Mouse (Mus musculus) neural tube, embryonic 11.5 days (tissue): ENCODE measurements around the gene Arid3b. TPM values are rescaled to one million over a fixed set of nuclear protein-coding genes. Genes with fewer than 3 reads are reported as not detected.
A peak's percentile ranks its signal among the peaks of the same experiment; 100 is the strongest.
"Not testable (repeated sequence)": the region's sequence is repeated elsewhere in the genome, so short reads cannot be mapped to it uniquely, and the experiment has no call there.

Experiments
- ATAC-seq: fragments of 200-750 bp; cut with Nextera tagmentation; 2 replicates; pipeline ENCODE4 v1.8.0; 2017; ENCODE audit warnings: moderate number of reproducible peaks, mild to moderate bottlenecking, moderate TSS enrichment, moderate library complexity; ENCODE audit not compliant: insufficient read depth, low FRiP score, low TSS enrichment
- DNase-seq: peaks from one replicate; pipeline ENCODE4 v3.0.0-alpha.2; 2015; ENCODE audit warnings: low spot score
- H3K27ac ChIP-seq: fragments of 300-500 bp; sonication (generic); 2 replicates; pipeline ENCODE4 v1.5.1; 2014; ENCODE audit warnings: low read depth, mild to moderate bottlenecking, low read length
- H3K27me3 ChIP-seq: fragments of 300-500 bp; sonication (generic); 2 replicates; pipeline ENCODE4 v1.6.1; 2014; ENCODE audit warnings: mild to moderate bottlenecking, low read length, mixed read lengths; ENCODE audit not compliant: control insufficient read depth, insufficient read depth
- H3K36me3 ChIP-seq: fragments of 300-500 bp; sonication (generic); 2 replicates; pipeline ENCODE4 v1.6.1; 2014; ENCODE audit warnings: mild to moderate bottlenecking, low read length, moderate library complexity, mixed read lengths; ENCODE audit not compliant: control insufficient read depth, insufficient read depth
- H3K4me1 ChIP-seq: fragments of 300-500 bp; sonication (generic); 2 replicates; pipeline ENCODE4 v1.6.1; 2014; ENCODE audit warnings: low read length, mixed read lengths; ENCODE audit not compliant: control insufficient read depth, insufficient read depth
- H3K4me2 ChIP-seq: fragments of 300-500 bp; sonication (generic); 2 replicates; pipeline ENCODE4 v1.6.1; 2014; ENCODE audit warnings: low read depth, mild to moderate bottlenecking, moderate library complexity
- H3K4me3 ChIP-seq: fragments of 300-500 bp; sonication (generic); 2 replicates; pipeline ENCODE4 v1.5.1; 2014; ENCODE audit warnings: low read depth, low read length
- H3K9ac ChIP-seq: fragments of 300-500 bp; sonication (generic); 2 replicates; pipeline ENCODE4 v1.6.1; 2014; ENCODE audit warnings: mild to moderate bottlenecking, low read length
- H3K9me3 ChIP-seq: fragments of 300-500 bp; sonication (generic); 2 replicates; pipeline ENCODE4 v1.6.1; 2016; ENCODE audit warnings: low read length; ENCODE audit not compliant: control insufficient read depth
- WGBS: fragments of 180-500 bp; shearing (Covaris S2); extraction: QIAGEN DNeasy Blood & Tissue Kit; methylation state at CpG from one replicate; pipeline ENCODE4 v1.1.7; 2014; 5-methylcytosine and 5-hydroxymethylcytosine counted together
- polyA plus RNA-seq: library from polyadenylated mRNA; unstranded; fragments of >200 nt; fragmentation: Nextera tagmentation; extraction: Ambion mirVana; gene quantifications from 2 replicates; pipeline ENCODE4 v1.2.1, GENCODE M21; 2014

The Arid3b gene
- 25.7 and 25.8 TPM in 2 replicates for polyA plus RNA-seq

DNA sequence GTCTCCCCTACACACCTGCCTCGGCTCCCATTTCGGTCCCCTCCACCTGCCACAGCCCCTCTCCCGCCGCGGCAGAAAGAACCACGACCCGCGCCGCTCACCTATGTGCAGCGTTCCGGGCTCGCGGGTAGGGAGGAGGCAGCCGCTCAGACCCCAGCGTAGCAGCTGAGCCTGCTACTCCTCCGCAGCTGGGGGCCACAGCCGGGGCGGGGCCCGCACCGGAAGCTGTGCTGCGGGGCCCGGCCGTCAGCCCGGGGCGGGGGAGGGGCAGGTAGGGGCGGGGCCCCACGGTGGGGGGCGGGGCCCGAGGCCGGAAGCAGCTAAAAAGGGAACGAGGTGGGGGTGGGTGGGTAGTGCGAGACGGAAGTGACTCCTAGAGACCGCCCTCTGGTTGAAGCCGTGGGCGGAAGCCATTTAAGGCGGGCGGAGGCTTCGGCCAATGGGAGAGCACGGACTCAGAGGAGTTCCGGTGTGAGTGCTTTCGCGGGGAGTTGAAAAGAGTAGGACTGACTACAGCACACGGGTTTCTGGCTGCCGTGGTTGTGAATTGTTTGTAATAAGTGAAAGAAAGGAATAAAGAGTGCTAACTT, at the start of gene Arid3b:
Arid3b (minus strand) TSS at position 213 of the 590 bp plus-strand sequence.
- Histone ChIP-seq H3K4me1 (peaks cover 8% of the 10 kb centered on the region), H3K9ac (peak within 1 kb of the TSS; percentile 52), H3K4me3 (peak within 1 kb of the TSS; percentile 66), H3K27me3 (no peaks in the 10 kb centered on the region), H3K36me3 (no peaks in the 10 kb centered on the region), H3K27ac (peak within 1 kb of the TSS; percentile 49; the same call in 1 of the 2 replicates), H3K9me3 (no peaks in the 10 kb centered on the region), H3K4me2 (peak within 1 kb of the TSS; percentile 60)
- WGBS = under 1% methylated on average over 45 of the region's 45 CpGs
- DNase-seq (peak; percentile 96), ATAC-seq (peak; percentile 99)

DNA sequence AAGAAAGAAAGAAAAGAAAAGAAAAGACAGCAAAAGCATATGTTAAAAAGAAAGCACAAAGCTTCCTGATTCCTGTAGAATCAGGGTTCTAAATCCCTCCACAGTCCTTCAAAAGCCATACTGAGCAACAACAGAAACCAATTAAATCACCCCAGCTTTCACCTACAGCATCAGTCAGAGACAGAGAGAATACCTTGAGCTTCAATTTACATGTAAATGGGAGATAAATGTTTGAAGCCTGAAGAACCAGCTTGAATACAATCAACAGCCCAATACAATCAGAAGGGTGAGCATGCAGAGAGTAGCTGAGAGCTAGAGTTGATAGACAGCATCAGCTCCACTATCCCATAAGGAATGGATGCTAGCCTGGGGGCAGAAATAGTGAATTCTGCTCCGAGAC, 46.8 kb upstream of the Arid3b start:
- Histone ChIP-seq H3K36me3 (no peaks in the 10 kb centered on the region), H3K27me3 (no peaks in the 10 kb centered on the region), H3K4me1 (no peaks in the 10 kb centered on the region), H3K9ac (no peak overlapping the region), H3K4me3 (no peak overlapping the region), H3K4me2 (no peak overlapping the region), H3K9me3 (no peaks in the 10 kb centered on the region), H3K27ac (no peak overlapping the region)
- no peak for DNase-seq
- no peak for ATAC-seq
- 76% methylated on average over 1 of the region's 1 CpGs for WGBS

DNA sequence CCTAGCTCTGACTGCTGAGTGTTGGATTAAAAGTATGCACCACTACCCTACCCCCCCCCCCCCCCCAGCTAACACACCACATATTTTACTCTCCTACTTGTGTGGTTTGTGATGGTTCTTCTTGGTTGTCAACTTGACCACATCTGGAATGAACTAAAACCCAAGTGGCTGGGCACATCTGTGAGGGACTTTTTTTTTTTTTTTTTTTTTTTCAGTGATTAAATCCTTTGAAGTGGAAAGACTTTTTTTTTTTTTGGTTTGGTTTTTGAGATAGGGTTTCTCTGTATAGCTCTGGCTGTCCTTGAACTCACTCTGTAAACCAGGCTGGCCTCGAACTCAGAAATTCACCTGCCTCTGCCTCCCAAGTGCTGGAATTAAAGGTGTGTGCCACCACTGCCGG, 45.2 kb upstream of the Arid3b start:
- H3K4me1 ChIP-seq, H3K27ac ChIP-seq, H3K4me3 ChIP-seq, H3K9me3 ChIP-seq, H3K27me3 ChIP-seq, H3K9ac ChIP-seq, DNase-seq, H3K4me2 ChIP-seq, H3K36me3 ChIP-seq, ATAC-seq: not testable (repeated sequence)
- WGBS = 94% methylated on average over 2 of the region's 2 CpGs

DNA sequence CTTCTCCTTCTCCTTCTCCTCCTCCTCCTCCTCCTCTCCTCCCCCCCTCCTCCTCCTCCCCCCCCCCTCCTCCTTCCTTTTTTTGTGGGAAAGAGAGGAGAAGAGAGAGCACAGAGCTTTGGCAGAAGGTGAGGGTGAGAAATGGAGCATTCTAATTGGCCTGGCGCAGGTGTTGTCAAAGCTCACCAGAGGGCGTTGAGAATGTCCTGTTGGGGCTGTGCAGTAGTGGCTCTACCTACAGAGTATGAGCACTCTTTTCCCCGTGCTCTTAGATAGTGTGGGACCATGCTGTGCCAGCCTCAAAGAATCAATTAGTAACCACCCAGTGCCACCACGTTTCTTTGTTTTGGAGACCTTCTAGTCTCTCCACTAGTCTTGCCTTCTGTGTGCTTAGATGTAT, 43.7 kb upstream of the Arid3b start:
- Histone ChIP-seq H3K36me3 (no peaks in the 10 kb centered on the region), H3K9me3 (no peaks in the 10 kb centered on the region), H3K4me3 (no peak overlapping the region), H3K27ac (no peak overlapping the region), H3K27me3 (no peaks in the 10 kb centered on the region), H3K9ac (no peak overlapping the region), H3K4me1 (no peaks in the 10 kb centered on the region), H3K4me2 (no peak overlapping the region)
- DNase-seq = no peak
- no peak for ATAC-seq
- WGBS = 19% methylated on average over 4 of the region's 4 CpGs

DNA sequence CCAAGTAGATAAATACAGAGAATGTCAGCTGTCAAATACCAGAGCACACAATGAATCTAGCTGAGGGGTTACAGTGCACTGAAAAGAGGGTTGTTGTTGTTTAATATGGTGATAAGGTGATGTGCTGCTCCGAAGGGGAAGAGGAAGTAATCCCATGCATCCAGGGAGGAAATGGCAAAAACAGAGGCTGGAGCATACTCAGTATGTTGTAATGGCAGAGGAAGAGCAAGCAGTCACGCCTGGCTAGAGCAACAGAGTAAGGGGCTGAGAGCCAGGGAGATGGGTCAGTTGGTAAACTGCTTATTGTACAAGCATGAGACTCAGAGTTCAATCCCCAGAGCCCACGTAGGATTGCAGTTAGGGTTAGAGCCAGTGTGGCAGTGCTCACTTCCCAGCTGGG, 42.6 kb upstream of the Arid3b start:
- DNase-seq = no peak
- H3K36me3 ChIP-seq = no peaks in the 10 kb centered on the region
- no peak for ATAC-seq
- no peaks in the 10 kb centered on the region for H3K27me3 ChIP-seq
- H3K4me3 ChIP-seq = no peak overlapping the region
- H3K9me3 ChIP-seq = no peaks in the 10 kb centered on the region
- H3K9ac ChIP-seq = no peak overlapping the region
- H3K4me2 ChIP-seq = no peak overlapping the region
- no peak overlapping the region for H3K27ac ChIP-seq
- 61% methylated on average over 3 of the region's 3 CpGs for WGBS
- H3K4me1 ChIP-seq = no peaks in the 10 kb centered on the region

DNA sequence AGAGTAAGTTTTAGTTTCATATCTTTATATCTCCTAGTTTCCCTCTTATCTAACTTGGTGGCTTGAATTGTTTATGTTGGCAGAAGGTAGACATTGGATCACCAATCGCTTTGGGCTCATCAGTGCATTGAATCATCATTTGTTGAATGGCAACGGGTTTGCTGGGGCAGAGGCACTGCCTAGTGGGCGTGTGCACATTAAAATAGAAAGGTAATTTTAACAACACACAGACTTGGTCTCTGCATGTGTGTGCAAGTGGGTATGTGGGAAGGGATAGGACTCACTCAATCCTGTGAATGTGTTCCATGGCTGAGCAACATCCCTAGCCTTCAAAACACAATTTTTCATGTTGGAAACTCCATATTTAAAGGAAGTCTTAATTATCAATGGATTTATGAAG, 38.4 kb upstream of the Arid3b start:
- Histone ChIP-seq H3K27ac (no peak overlapping the region), H3K27me3 (no peaks in the 10 kb centered on the region), H3K4me3 (no peak overlapping the region), H3K36me3 (no peaks in the 10 kb centered on the region), H3K9ac (no peak overlapping the region), H3K4me1 (no peaks in the 10 kb centered on the region), H3K4me2 (no peak overlapping the region), H3K9me3 (no peaks in the 10 kb centered on the region)
- no peak for DNase-seq
- no peak for ATAC-seq
- WGBS = 82% methylated on average over 3 of the region's 3 CpGs

DNA sequence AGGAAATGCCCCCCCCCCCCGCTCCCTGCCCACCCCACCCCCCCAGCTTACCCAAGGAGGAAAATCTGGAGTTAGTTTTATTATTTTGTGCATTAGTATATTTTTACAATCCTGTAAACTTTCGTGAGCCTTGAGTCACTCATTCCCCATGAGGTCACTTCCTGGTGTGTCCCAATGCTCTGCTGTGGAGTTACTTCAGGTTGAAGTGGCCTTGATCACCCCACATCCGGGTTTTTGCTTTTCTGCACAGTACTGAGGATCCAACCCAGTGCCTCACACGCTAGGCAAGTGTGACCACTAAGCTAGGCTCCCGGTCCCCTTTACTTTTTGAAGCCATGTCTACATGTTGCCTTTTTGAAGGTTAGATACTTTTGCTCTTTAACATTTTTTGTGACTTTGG, 37.5 kb upstream of the Arid3b start:
- ATAC-seq = no peak
- no peak overlapping the region for H3K4me2 ChIP-seq
- no peak for DNase-seq
- no peak overlapping the region for H3K9ac ChIP-seq
- no peaks in the 10 kb centered on the region for H3K4me1 ChIP-seq
- no peaks in the 10 kb centered on the region for H3K36me3 ChIP-seq
- WGBS = 83% methylated on average over 5 of the region's 5 CpGs
- no peaks in the 10 kb centered on the region for H3K9me3 ChIP-seq
- no peaks in the 10 kb centered on the region for H3K27me3 ChIP-seq
- H3K27ac ChIP-seq = no peak overlapping the region
- H3K4me3 ChIP-seq = no peak overlapping the region

DNA sequence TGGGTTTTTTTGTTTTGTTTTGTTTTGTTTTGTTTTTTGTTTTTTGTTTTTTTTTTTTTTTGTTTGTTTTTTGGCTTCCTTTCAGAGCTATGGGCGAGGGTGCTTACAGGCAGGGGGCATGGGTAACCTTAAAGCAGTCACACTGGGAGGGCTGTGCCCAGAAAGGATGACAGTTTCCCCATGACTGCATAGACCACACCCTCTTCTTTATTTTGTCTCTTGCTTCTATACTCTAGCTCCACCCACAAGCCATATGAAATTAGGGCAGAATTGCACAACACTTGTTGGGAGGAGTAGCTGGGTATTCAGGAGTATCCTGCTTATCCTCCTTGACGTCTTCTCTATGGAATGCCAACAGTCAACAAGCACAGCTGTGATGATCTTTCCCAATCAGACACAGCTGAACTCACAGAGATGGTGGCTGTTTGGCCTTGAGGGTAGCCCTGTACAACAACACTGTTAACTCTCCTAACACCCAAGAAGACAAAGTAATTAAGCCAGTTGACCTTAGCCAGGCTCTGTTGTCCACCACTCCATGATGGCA, 33.8 kb upstream of the Arid3b start:
- Histone ChIP-seq H3K4me1 (no peaks in the 10 kb centered on the region), H3K9me3 (no peaks in the 10 kb centered on the region), H3K27me3 (no peaks in the 10 kb centered on the region), H3K4me2 (no peak overlapping the region), H3K36me3 (no peaks in the 10 kb centered on the region), H3K4me3 (no peak overlapping the region), H3K27ac (no peak overlapping the region), H3K9ac (no peak overlapping the region)
- DNase-seq (no peak), ATAC-seq (no peak)
- WGBS = 39% methylated on average over 2 of the region's 2 CpGs

DNA sequence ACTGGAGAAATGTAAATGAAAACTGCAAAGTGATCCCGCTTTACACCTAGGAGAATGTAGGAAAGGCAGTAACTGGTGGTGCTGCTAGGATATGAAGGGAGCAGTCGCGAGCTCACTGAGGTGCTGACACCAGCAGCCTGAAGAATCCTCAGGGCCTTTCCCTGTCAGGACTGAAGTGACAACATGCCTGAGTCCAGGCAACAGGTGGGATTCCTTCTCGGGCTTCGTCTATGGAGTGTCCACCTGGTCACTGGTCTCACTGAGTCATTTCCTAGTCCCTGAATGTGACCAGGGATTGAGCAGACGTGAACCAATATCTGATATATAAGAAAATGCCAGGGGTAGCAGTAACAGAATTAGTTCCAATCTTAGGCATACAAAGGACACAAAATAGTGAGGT, 32.2 kb upstream of the Arid3b start:
- DNase-seq (no peak), ATAC-seq (no peak)
- no peak overlapping the region for H3K4me2 ChIP-seq
- H3K9me3 ChIP-seq = no peaks in the 10 kb centered on the region
- H3K27me3 ChIP-seq = no peaks in the 10 kb centered on the region
- no peaks in the 10 kb centered on the region for H3K4me1 ChIP-seq
- no peaks in the 10 kb centered on the region for H3K36me3 ChIP-seq
- no peak overlapping the region for H3K27ac ChIP-seq
- no peak overlapping the region for H3K4me3 ChIP-seq
- H3K9ac ChIP-seq = no peak overlapping the region
- WGBS = 79% methylated on average over 6 of the region's 6 CpGs
